Mouse (Mus musculus) liver, postnatal 0 days (tissue): ENCODE measurements around the gene Smyd2. TPM values are rescaled to one million over a fixed set of nuclear protein-coding genes. Genes with fewer than 3 reads are reported as not detected.

Source experiments
- ATAC-seq: fragments of 200-750 bp; cut with Nextera tagmentation; 2 replicates; pipeline ENCODE4 v1.8.0; 2017; ENCODE audit warnings: mild to moderate bottlenecking, moderate library complexity
- DNase-seq: peaks from one replicate; pipeline ENCODE4 v3.0.0-alpha.2; 2016
- H3K27ac ChIP-seq: fragments of 300-500 bp; sonication (generic); 2 replicates; pipeline ENCODE4 v1.5.1; 2014; ENCODE audit warnings: antibody characterized with exemption, moderate library complexity, mild to moderate bottlenecking, low read depth
- H3K27me3 ChIP-seq: fragments of 300-500 bp; sonication (generic); 2 replicates; pipeline ENCODE4 v1.6.1; 2014; ENCODE audit warnings: low read length, control low read depth, mixed read lengths; ENCODE audit not compliant: insufficient read depth
- H3K36me3 ChIP-seq: fragments of 300-500 bp; sonication (generic); replicated peaks from 2 replicates; pipeline ENCODE4 v1.6.1; 2014; ENCODE audit warnings: mild to moderate bottlenecking, control low read depth, low read length, moderate library complexity, mixed read lengths; ENCODE audit not compliant: insufficient read depth
- H3K4me1 ChIP-seq: fragments of 300-500 bp; sonication (generic); 2 replicates; pipeline ENCODE4 v1.6.1; 2014; ENCODE audit warnings: antibody characterized with exemption, mild to moderate bottlenecking, control low read depth; ENCODE audit not compliant: insufficient read depth
- H3K4me2 ChIP-seq: fragments of 300-500 bp; sonication (generic); 2 replicates; pipeline ENCODE4 v1.6.1; 2014; ENCODE audit warnings: low read depth, mild to moderate bottlenecking, low read length, moderate library complexity, mixed read lengths
- H3K4me3 ChIP-seq: fragments of 300-500 bp; sonication (generic); 2 replicates; pipeline ENCODE4 v1.5.1; 2014; ENCODE audit warnings: low read depth, low read length
- H3K9ac ChIP-seq: fragments of 300-500 bp; sonication (generic); replicated peaks from 2 replicates; pipeline ENCODE4 v1.6.1; 2014; ENCODE audit warnings: mild to moderate bottlenecking, moderate library complexity
- H3K9me3 ChIP-seq: fragments of 300-500 bp; sonication (generic); 2 replicates; pipeline ENCODE4 v1.6.1; 2016; ENCODE audit warnings: mild to moderate bottlenecking, control low read depth, low read length, mixed read lengths
- CTCF ChIP-seq: sonication (generic); IDR thresholded peaks from 2 replicates; pipeline ENCODE4 v1.5.1; 2016; ENCODE audit warnings: antibody characterized with exemption, low read depth
- EP300 ChIP-seq: IDR thresholded peaks from 2 replicates; pipeline ENCODE4 v1.6.1; 2016; ENCODE audit warnings: antibody characterized with exemption, low read depth, mild to moderate bottlenecking
- WGBS: fragments of 180-500 bp; shearing (Covaris S2); extraction: QIAGEN DNeasy Blood & Tissue Kit; methylation state at CpG from one replicate; pipeline ENCODE4 v1.1.7; 2014; ENCODE audit not compliant: insufficient replicate concordance; 5-methylcytosine and 5-hydroxymethylcytosine counted together
- polyA plus RNA-seq: library from polyadenylated mRNA; unstranded; fragments of >200 nt; fragmentation: Nextera tagmentation; extraction: Ambion mirVana; gene quantifications from 2 replicates; pipeline ENCODE4 v1.2.1, GENCODE M21; 2015

The Smyd2 gene
- polyA plus RNA-seq, 1 experiment from 2014 or later, result 23.3 TPM

- H3K4me2 ChIP-seq, result no peak overlapping the region
- no peak overlapping the region for H3K9ac ChIP-seq
- no peaks in the 10 kb centered on the region for H3K9me3 ChIP-seq
- no peaks in the 10 kb centered on the region for H3K36me3 ChIP-seq
- WGBS, result 83% methylated on average over 11 of the region's 11 CpGs
- no peaks in the 10 kb centered on the region for H3K4me1 ChIP-seq
- TF ChIP-seq EP300 (no peak), CTCF (no peak)
- ATAC-seq (no peak), DNase-seq (no peak)
- H3K27ac ChIP-seq, result no peak overlapping the region
- H3K27me3 ChIP-seq, result no peaks in the 10 kb centered on the region
- no peak overlapping the region for H3K4me3 ChIP-seq
These were observed 72.6 kb downstream of the Smyd2 start for GRCm38 (mm10) chr1:189849550-189849949.

DNA sequence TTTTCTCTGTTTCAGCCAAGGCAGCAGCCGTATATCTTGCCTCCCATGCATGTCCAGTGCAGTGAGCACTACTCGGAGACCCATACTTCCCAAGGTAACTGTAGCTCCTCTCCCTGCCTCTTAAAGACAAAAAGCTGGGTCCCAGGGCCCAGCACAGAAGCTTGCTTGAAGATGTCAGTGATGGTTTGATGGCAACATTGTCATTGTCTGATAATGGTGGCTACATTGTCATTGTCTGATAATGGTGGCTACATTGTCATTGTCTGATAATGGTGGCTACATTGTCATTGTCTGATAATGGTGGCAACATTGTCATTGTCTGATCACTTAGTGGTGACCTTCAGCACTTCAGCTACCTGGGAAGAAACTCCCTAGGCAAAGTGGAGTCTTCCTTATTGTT lies 75.8 kb downstream of the Smyd2 start:
- WGBS, result 66% methylated on average over 2 of the region's 2 CpGs
- DNase-seq, result no peak
- H3K9me3 ChIP-seq, result no peaks in the 10 kb centered on the region
- H3K4me2 ChIP-seq, result no peak overlapping the region
- H3K4me3 ChIP-seq, result no peak overlapping the region
- no peaks in the 10 kb centered on the region for H3K36me3 ChIP-seq
- TF ChIP-seq CTCF, result no peak
- no peak for TF ChIP-seq EP300
- no peak for ATAC-seq
- no peaks in the 10 kb centered on the region for H3K4me1 ChIP-seq
- H3K27me3 ChIP-seq, result no peaks in the 10 kb centered on the region
- no peak overlapping the region for H3K9ac ChIP-seq
- no peak overlapping the region for H3K27ac ChIP-seq

DNA sequence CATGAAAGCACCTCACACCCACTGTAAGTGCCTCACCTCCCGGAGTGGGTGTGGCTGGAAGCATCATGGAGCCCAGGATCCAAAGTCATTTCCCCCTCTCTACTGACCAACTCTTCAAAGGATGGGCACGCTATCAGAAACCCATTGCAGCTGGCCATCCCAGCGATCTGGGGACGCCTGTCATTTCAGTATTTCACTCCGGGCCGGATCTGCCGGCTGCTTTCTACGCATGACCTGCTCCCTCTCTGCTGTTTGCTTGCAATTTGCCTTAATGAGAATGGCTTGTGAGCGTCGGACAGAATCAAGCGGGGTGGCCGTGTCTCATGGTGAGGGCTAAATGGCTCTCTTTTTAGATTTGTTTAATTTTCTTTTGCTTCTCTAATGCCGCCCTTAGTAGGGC lies 88.0 kb downstream of the Smyd2 start:
- Histone ChIP-seq H3K27ac (no peak overlapping the region), H3K9ac (no peak overlapping the region), H3K4me1 (0 out of 2 replicates have a peak, but pooled peaks cover 6% of the 10 kb centered on the region), H3K4me2 (no peak overlapping the region), H3K36me3 (no peaks in the 10 kb centered on the region), H3K27me3 (no peaks in the 10 kb centered on the region), H3K4me3 (no peak overlapping the region), H3K9me3 (no peaks in the 10 kb centered on the region)
- TF ChIP-seq CTCF (no peak), EP300 (no peak)
- DNase-seq (no peak), ATAC-seq (no peak)
- WGBS, result 84% methylated on average over 13 of the region's 13 CpGs

- WGBS, result 79% methylated on average over 7 of the region's 7 CpGs
- H3K9me3 ChIP-seq, result no peaks in the 10 kb centered on the region
- no peaks in the 10 kb centered on the region for H3K27me3 ChIP-seq
- no peaks in the 10 kb centered on the region for H3K36me3 ChIP-seq
- no peak for TF ChIP-seq CTCF
- TF ChIP-seq EP300, result no peak
- H3K27ac ChIP-seq, result no peak overlapping the region
- H3K4me3 ChIP-seq, result no peak overlapping the region
- ATAC-seq (no peak), DNase-seq (no peak)
- H3K4me1 ChIP-seq, result 0 out of 2 replicates have a peak, but pooled peaks cover 6% of the 10 kb centered on the region
- no peak overlapping the region for H3K9ac ChIP-seq
- H3K4me2 ChIP-seq, result no peak overlapping the region
These were observed 88.8 kb downstream of the Smyd2 start for GRCm38 (mm10) chr1:189833351-189833750.

DNA sequence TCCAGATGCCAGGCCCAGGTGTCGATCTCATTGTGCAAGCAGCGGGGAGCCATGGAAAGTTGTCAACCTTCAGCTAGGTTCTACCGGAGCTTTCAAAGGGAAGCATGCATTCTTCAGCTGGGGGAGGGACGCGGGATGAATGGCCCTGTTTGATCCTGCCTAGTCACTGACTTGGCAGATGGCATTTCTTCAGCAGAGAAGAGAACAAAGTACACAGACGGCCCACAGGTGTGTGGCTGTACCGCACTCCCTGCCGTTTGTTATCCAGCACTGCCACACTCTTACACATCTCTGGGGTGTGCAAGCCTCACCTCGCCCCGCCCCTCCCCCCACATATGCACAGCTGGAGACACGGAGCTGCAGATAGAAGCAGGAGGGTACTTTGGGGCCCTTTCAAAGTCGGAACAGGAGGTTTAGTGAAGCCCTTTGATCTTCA lies 91.3 kb downstream of the Smyd2 start:
- Histone ChIP-seq H3K9ac (no peak overlapping the region), H3K27me3 (no peaks in the 10 kb centered on the region), H3K9me3 (no peaks in the 10 kb centered on the region), H3K4me2 (0 out of 2 replicates have a peak overlapping the region, but pooled peaks have one; percentile 35), H3K4me3 (no peak overlapping the region), H3K36me3 (no peaks in the 10 kb centered on the region), H3K4me1 (0 out of 2 replicates have a peak, but pooled peaks cover 6% of the 10 kb centered on the region), H3K27ac (no peak overlapping the region)
- peak; percentile 44 for DNase-seq
- 25% methylated on average over 12 of the region's 12 CpGs for WGBS
- TF ChIP-seq CTCF, result 0 out of 2 replicates have a peak, but pooled peaks have one; percentile 3
- peak; percentile 51; the same call in 1 of the 2 replicates for TF ChIP-seq EP300
- peak; percentile 94 for ATAC-seq

Other genes with a start within 250 kb of the Smyd2 start
- 30.7 and 35.0 TPM in 2 replicates for gene Cenpf, start 234.3 kb downstream of the Smyd2 start, polyA plus RNA-seq
- gene Ptpn14, start 194.1 kb downstream of the Smyd2 start, polyA plus RNA-seq, result 0.27 and 0.33 TPM in 2 replicates
- 10.0 and 11.8 TPM in 2 replicates for gene Prox1, start 248.4 kb upstream of the Smyd2 start, polyA plus RNA-seq